Mouse (Mus musculus) bone marrow, adult 2 months (tissue): Measurements from ENCODE around the gene Tcf21.

Experiments used
- CTCF ChIP-seq: fragments of 200-500 bp; IDR thresholded peaks from 2 replicates; pipeline ENCODE4 v1.5.1; 2011; ENCODE audit warnings: low read length, control low read depth; ENCODE audit not compliant: control insufficient read depth, insufficient read depth
- POLR2A ChIP-seq: fragments of 200-500 bp; IDR thresholded peaks from 2 replicates; pipeline ENCODE4 v1.6.1; 2011; ENCODE audit warnings: low read depth, mild to moderate bottlenecking, control low read depth, low read length, borderline replicate concordance; ENCODE audit not compliant: control insufficient read depth

DNA sequence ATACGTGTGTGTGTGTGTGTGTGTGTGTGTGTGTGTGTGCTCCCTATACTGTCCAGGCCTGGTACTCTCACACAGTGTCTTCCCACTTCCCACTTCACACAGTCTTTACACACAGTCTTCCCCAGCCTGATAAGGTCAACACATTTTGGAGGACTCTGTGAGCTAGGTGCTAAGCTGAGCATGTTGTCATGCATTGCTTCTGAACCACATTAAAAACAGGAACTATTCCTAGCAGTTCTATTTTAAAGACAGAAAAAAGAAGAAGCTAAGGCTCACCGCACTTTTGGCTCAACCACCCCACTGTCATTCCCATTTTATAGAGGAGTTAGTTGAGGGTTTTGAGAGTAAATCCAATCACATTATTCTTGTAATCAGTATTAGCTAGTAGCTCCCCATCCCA is 47.2 kb upstream of the Tcf21 start:
- TF ChIP-seq CTCF = no peak
- TF ChIP-seq POLR2A = no peak
